Mouse (Mus musculus) liver, postnatal 0 days (tissue): ENCODE results near the gene 2410131K14Rik.

Source experiments
- CTCF ChIP-seq: sonication (generic); IDR thresholded peaks from 2 replicates; pipeline ENCODE4 v1.5.1; 2016; ENCODE audit warnings: antibody characterized with exemption, low read depth
- EP300 ChIP-seq: IDR thresholded peaks from 2 replicates; pipeline ENCODE4 v1.6.1; 2016; ENCODE audit warnings: antibody characterized with exemption, low read depth, mild to moderate bottlenecking

DNA sequence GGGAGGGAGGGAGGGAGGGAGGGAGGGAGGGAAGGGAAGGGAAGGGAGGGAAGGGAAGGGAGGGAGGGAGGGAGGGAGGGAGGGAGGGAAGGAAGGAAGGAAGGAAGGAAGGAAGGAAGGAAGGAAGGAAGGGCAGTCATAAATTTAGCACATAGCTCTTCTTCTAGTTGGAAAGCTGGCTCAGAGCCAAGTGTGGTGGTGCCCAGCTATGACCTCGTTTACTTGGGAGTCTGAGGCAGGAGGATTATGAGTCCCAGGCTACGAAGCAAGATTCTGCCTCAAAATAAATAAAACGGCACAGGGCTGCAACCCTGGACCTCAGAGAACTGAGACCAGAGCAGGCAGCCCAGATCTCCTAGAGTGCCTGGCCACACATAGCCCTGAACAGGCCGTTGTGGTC lies 47.4 kb downstream of the 2410131K14Rik start:
- TF ChIP-seq CTCF (no peak), EP300 (no peak)
